Mouse (Mus musculus) heart, embryonic 10.5 days (tissue): ENCODE measurements around the gene Scp2. TPM values are rescaled to one million over a fixed set of nuclear protein-coding genes. Genes with fewer than 3 reads are reported as not detected.
A peak's percentile ranks its signal among the peaks of the same experiment; 100 is the strongest.
"Not testable (repeated sequence)": the region's sequence is repeated elsewhere in the genome, so short reads cannot be mapped to it uniquely, and the experiment has no call there.

ENCODE experiments used
- DNase-seq: peaks from one replicate; pipeline ENCODE4 v3.0.0-alpha.2; 2017; ENCODE audit warnings: low spot score
- H3K27ac ChIP-seq: fragments of 300-500 bp; sonication (generic); 2 replicates; pipeline ENCODE4 v1.5.1; 2016; ENCODE audit warnings: mild to moderate bottlenecking
- H3K27me3 ChIP-seq: fragments of 300-500 bp; sonication (generic); 2 replicates; pipeline ENCODE4 v1.6.1; 2016; ENCODE audit warnings: mild to moderate bottlenecking; ENCODE audit not compliant: poor library complexity, insufficient read depth, severe bottlenecking
- H3K36me3 ChIP-seq: fragments of 300-500 bp; sonication (generic); 2 replicates; pipeline ENCODE4 v1.6.1; 2016; ENCODE audit warnings: mild to moderate bottlenecking, moderate library complexity
- H3K4me1 ChIP-seq: fragments of 300-500 bp; sonication (generic); 2 replicates; pipeline ENCODE4 v1.6.1; 2016; ENCODE audit warnings: mild to moderate bottlenecking
- H3K4me3 ChIP-seq: fragments of 300-500 bp; sonication (generic); 2 replicates; pipeline ENCODE4 v1.5.1; 2016; ENCODE audit warnings: mild to moderate bottlenecking, moderate library complexity
- H3K9me3 ChIP-seq: fragments of 300-500 bp; sonication (generic); 2 replicates; pipeline ENCODE4 v1.6.1; 2016; ENCODE audit warnings: mild to moderate bottlenecking, moderate library complexity
- WGBS: fragments of 180-500 bp; shearing (Covaris S2); methylation state at CpG from one replicate; pipeline ENCODE4 v1.1.7; 2016; 5-methylcytosine and 5-hydroxymethylcytosine counted together
- polyA plus RNA-seq: library from polyadenylated mRNA; unstranded; fragments of >200 nt; fragmentation: Nextera tagmentation; extraction: Ambion mirVana; gene quantifications from 2 replicates; pipeline ENCODE4 v1.2.1, GENCODE M21; 2016

Scp2 gene
- polyA plus RNA-seq, 1 experiment from 2014 or later = 191 TPM

DNA sequence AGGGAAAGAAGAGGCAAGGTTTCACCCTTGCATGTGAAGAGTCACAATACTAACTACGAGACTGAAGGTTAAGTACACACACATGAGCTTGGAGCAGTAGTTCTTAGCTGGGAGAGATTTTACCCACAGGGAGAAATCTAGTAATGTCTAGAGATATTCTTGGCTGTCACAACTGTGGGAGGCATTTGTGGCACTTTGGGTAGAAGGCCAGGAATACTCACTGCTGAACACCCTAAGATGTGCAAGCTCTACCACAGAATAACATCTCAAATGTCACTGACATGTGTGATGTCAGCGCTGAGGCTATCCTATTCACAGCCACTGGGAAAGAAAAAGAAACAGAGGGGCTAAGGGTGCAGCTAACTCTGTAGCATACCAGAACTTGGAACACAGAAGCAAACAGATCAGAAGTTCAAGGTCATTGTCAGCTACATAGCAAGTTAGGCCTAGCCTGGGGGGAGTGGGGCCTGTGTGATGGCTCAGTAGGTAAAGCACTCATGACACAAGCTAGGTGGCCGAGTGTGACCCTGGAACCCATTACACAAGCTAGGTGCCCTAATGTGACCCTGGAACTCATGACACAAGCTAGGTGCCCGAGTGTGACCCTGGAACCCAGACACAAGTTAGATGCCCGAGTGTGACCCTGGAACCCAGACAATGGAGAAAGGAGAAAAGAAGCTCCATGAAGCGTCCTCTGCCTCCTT lies 61.6 kb downstream of the Scp2 start:
- H3K36me3 ChIP-seq = no peaks in the 10 kb centered on the region
- H3K4me3 ChIP-seq = no peak overlapping the region
- 73% methylated on average over 6 of the region's 6 CpGs for WGBS
- H3K4me1 ChIP-seq = 0 out of 2 replicates have a peak, but pooled peaks cover 4% of the 10 kb centered on the region
- no peak for DNase-seq
- H3K27me3 ChIP-seq = no peaks in the 10 kb centered on the region
- no peak overlapping the region for H3K27ac ChIP-seq
- no peaks in the 10 kb centered on the region for H3K9me3 ChIP-seq

DNA sequence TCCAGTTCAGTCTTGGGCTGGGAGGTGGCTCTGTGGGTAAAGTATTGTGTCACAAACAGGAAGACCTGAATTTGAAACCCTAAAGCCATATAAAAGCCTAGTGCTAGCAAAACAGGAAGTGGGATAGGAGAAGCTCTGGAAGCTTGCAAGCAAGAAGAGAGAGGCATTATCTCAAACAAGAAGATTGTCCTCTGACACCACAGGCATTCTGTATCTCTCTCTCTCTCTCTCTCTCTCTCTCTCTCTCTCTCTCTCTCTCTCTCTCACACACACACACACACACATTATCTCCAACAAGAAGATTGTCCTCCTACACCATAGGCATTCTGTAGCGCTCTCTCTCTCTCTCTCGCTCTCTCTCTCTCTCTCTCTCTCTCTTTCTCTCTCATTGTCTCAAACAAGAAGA lies 62.4 kb downstream of the Scp2 start:
- no peak overlapping the region for H3K4me3 ChIP-seq
- WGBS = 83% methylated on average over 2 of the region's 2 CpGs

DNA sequence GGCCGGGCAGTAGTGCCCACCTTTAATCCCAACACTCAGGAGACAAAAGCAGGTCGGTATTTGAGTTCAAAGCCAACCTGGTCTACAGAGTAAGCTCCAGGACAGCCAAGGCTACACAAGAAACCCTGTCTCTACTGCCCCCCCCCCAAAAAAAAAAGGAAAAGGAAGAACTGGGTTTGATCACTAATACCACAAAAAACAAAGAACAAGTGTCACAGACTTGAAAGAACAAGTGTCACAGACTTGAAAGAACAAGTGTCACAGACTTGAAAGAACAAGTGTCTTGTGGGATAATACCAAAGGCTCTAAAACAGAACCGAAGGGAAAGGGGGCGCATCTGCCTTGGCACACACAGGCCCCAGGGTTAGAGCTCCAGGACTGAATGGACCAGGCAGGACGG lies 63.9 kb downstream of the Scp2 start:
- Histone ChIP-seq H3K9me3 (no peaks in the 10 kb centered on the region), H3K4me3 (no peak overlapping the region), H3K4me1 (0 out of 2 replicates have a peak, but pooled peaks cover 4% of the 10 kb centered on the region), H3K36me3 (0 out of 2 replicates have a peak, but pooled peaks cover 2% of the 10 kb centered on the region), H3K27me3 (no peaks in the 10 kb centered on the region), H3K27ac (no peak overlapping the region)
- WGBS = 81% methylated on average over 5 of the region's 5 CpGs
- no peak for DNase-seq

More for the DNA sequence above, 62.4 kb downstream of the Scp2 start:
- Histone ChIP-seq H3K27ac (no peak overlapping the region), H3K36me3 (0 out of 2 replicates have a peak, but pooled peaks cover 2% of the 10 kb centered on the region), H3K4me1 (0 out of 2 replicates have a peak, but pooled peaks cover 4% of the 10 kb centered on the region), H3K27me3 (no peaks in the 10 kb centered on the region), H3K9me3 (no peaks in the 10 kb centered on the region)
- DNase-seq = no peak

DNA sequence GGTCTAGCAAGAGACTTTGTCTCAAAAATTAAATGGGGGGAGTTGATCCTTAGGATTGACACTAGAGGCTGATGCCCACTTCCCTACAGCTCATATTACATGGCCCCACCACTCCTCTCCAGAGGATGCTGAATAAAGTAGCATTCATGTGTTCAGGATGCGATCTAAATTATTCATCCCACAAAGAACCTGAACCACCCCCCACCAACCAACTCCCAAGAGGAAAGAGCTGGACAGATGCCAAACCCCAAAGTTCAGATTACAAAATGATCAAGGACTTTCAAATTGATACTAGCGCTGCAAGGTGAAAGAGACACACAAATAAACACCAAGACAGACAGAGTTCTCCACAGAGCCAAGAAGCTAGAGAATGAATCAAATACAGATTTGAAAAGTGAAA lies 65.0 kb downstream of the Scp2 start:
- Histone ChIP-seq H3K4me3 (no peak overlapping the region), H3K9me3 (no peaks in the 10 kb centered on the region), H3K27me3 (no peaks in the 10 kb centered on the region), H3K4me1 (0 out of 2 replicates have a peak, but pooled peaks cover 4% of the 10 kb centered on the region), H3K36me3 (0 out of 2 replicates have a peak, but pooled peaks cover 2% of the 10 kb centered on the region), H3K27ac (no peak overlapping the region)
- WGBS = 86% methylated on average over 2 of the region's 2 CpGs
- DNase-seq = no peak

DNA sequence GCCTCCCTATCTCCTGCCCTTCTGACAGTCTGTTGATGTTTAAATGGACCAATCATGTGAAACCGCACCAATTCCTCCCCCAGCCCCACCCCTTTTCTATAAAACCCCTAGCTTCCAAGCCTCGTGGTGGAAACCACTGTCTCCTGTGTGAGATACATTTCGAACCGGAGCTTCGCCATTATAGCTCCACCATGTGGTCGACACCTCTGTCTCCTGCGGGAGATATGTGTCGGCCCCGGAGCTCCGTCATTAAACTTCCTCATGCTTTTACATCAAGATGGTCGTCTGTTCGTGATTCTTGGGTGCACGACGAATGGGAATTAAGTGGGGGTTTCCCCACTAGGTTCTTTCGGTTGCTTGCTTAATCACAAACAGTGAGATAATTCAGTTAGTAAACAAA lies 65.6 kb downstream of the Scp2 start:
- 80% methylated on average over 15 of the region's 15 CpGs for WGBS

DNA sequence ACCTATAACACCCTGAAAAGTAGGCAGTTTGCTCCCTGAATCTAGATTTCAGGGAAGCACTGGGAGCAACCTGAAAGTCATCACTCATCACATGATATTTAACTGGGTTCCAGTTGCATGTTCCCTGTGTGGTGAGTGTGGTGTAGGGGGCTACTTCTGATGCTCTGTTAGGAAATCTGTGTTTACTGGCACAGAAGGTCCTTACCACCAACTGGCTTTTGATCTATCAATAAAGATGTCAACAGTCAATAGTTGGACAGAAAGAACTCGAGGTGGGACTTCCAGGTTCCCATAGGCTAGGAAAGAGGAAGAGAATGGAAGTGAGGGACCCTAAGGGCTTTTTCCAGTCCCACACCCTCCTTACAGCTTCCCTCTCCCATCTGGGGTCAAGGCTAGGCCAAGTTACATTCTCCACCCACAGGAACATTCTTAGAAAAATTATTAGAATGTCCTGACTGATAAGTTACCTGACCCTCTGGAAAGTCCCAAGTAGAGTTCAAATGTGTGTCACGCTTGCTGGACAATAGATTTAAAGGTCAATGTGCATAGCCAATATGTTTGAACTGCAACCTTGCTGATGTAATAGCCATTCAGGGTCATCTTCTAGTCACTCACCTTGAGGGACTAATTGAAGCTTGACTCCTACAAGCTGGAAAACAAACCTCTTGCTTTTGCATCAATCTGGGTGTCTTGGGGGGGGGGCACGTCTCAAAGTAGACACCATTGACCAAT lies 67.4 kb downstream of the Scp2 start:
- 0 out of 2 replicates have a peak, but pooled peaks cover 2% of the 10 kb centered on the region for H3K36me3 ChIP-seq
- WGBS = 67% methylated on average over 3 of the region's 3 CpGs
- no peak for DNase-seq
- no peak overlapping the region for H3K27ac ChIP-seq
- H3K27me3 ChIP-seq = no peaks in the 10 kb centered on the region
- H3K4me3 ChIP-seq = no peak overlapping the region
- H3K4me1 ChIP-seq = 0 out of 2 replicates have a peak, but pooled peaks cover 3% of the 10 kb centered on the region
- H3K9me3 ChIP-seq = no peaks in the 10 kb centered on the region

More for the DNA sequence above, 65.6 kb downstream of the Scp2 start:
- not testable (repeated sequence) for H3K27ac ChIP-seq, H3K9me3 ChIP-seq, H3K4me1 ChIP-seq, H3K36me3 ChIP-seq, H3K4me3 ChIP-seq, DNase-seq, H3K27me3 ChIP-seq

DNA sequence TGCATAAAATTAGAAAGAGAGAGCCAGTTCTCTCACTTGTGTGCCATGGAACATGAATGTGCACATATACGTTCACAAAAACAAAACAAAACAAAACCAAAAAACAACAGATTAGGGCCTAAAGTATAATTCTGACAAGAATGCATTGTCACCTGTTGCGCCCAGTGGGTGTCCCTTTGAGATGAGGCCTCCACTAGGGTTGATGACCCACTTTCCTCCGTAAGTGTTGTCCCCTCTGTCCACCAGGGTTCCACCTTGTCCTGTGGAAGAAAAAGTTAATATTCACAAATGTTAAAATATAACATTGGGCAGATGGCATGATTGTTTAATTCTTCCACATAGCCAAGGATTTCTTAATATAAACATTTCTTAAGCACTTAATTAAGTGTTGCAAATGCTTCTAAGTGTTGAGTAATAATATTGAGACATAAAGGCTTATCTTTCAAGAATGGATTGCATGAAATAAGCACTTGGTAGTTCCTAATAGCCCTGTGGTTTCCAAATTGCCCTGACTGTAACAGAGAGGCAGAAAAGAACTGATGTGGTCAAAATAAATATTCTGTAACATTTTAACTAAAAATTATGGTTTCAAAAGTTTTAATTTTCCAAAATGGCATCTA lies 70.5 kb downstream of the Scp2 start:
- 82% methylated on average over 3 of the region's 3 CpGs for WGBS
- Histone ChIP-seq H3K4me1 (0 out of 2 replicates have a peak, but pooled peaks cover 7% of the 10 kb centered on the region), H3K36me3 (0 out of 2 replicates have a peak, but pooled peaks cover 2% of the 10 kb centered on the region), H3K27ac (no peak overlapping the region), H3K9me3 (no peaks in the 10 kb centered on the region), H3K27me3 (no peaks in the 10 kb centered on the region), H3K4me3 (no peak overlapping the region)
- DNase-seq = no peak

DNA sequence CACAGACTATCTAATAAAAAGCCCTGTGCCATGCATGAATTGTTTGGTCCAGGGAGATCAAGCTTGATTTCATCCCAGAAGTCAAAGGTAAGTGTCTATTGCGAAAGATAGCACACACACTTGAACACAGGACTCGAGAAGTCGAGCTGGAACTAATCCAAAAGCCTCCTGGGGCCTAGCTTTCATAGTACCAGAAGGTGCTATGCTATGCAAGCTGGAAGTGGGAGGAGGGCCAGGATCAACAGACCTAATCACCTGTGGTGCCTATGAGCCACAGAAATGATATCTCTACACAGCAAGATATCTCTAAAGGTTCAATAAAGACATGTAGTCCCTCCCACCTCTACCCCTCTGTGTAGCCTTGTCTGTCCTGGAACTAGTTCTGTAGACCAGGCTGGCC lies 72.7 kb downstream of the Scp2 start:
- H3K27me3 ChIP-seq = no peaks in the 10 kb centered on the region
- no peak overlapping the region for H3K4me3 ChIP-seq
- WGBS = 85% methylated on average over 3 of the region's 3 CpGs
- no peak for DNase-seq
- H3K4me1 ChIP-seq = 0 out of 2 replicates have a peak, but pooled peaks cover 10% of the 10 kb centered on the region
- no peaks in the 10 kb centered on the region for H3K9me3 ChIP-seq
- H3K36me3 ChIP-seq = peaks cover 11% of the 10 kb centered on the region
- H3K27ac ChIP-seq = no peak overlapping the region

DNA sequence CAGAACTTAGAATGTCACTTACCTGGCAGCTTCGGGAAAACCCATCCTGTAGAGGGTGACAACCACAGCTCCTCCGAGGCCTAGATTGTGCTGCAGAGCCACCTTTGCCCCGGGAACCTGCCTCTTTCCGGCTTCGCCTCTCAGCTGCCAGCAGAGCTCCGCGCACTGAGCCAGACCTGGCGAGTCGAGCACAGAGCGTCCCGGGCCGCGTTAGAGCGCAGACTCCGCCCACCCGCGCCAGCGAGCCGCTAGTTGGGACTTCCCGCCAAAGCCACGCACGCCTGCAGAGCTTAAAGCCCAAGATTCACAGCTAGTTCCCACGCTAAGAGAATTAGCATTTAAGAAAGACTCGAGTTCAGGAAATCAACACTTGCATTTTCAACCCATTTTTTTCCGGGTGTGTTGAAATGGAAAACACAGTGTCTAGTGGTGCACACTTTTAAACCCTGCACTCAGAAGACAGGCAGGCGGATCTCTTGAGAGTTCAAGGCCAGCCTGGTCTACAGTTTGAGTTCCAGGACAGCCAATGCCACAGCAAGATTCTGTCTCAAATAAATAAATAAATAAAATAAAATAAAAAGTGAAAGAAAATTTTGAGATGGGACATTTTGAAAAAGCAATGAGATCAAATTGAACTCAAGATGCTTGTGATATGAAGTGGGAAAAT lies 73.4 kb downstream of the Scp2 start:
- Histone ChIP-seq H3K36me3 (peaks cover 15% of the 10 kb centered on the region), H3K4me1 (0 out of 2 replicates have a peak, but pooled peaks cover 10% of the 10 kb centered on the region), H3K4me3 (peak overlapping the region; percentile 69), H3K9me3 (no peaks in the 10 kb centered on the region), H3K27ac (peak overlapping the region; percentile 79), H3K27me3 (no peaks in the 10 kb centered on the region)
- 3% methylated on average over 26 of the region's 26 CpGs for WGBS
- DNase-seq = peak; percentile 97

DNA sequence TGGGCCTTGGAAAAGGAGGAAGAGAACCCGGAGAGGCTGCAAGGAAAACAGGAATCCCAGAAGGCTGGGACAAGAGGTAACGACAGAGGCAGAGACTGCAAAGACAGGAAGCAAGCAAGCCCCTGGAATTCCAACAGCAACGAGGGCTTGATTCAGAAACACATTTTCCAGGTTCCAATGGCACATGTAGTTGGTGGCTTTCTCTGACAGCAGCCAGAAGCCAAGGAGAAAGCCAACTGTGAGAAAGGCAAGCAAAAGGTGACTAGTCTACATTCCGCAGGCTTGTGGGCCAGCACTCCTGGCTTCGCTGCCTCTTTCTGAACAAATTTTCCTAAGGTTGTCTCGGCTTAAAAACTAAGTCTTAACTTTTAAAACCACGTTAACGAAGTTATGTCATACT lies 74.1 kb downstream of the Scp2 start:
- 9% methylated on average over 8 of the region's 8 CpGs for WGBS
- no peak for DNase-seq
- Histone ChIP-seq H3K9me3 (no peaks in the 10 kb centered on the region), H3K4me1 (0 out of 2 replicates have a peak, but pooled peaks cover 10% of the 10 kb centered on the region), H3K27ac (peak overlapping the region; percentile 79), H3K27me3 (no peaks in the 10 kb centered on the region), H3K4me3 (peak overlapping the region; percentile 69), H3K36me3 (peaks cover 22% of the 10 kb centered on the region)

DNA sequence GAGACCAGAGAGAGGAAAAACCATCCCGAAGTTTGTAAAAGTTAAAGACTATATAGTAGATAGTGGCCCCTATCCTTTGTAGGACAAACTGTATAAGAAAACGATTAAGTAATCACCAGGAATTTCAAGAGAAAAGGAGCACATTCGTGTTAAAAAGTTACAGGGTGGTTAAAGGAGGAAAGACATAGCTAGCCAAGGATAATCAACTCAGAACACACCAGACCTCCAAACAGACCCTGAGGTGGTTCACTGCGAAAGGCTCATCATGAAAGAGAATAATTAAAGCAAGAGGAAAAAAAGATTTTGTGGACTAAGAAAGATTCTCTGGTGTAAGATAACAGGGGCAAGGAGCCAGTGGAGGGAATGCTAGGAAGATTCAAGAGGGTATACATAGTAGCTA lies 74.5 kb downstream of the Scp2 start:
- Histone ChIP-seq H3K27me3 (no peaks in the 10 kb centered on the region), H3K36me3 (peaks cover 25% of the 10 kb centered on the region), H3K4me1 (peaks cover 13% of the 10 kb centered on the region), H3K4me3 (peak overlapping the region; percentile 69), H3K9me3 (no peaks in the 10 kb centered on the region), H3K27ac (peak overlapping the region; percentile 79)
- DNase-seq = no peak
- 61% methylated on average over 4 of the region's 4 CpGs for WGBS

DNA sequence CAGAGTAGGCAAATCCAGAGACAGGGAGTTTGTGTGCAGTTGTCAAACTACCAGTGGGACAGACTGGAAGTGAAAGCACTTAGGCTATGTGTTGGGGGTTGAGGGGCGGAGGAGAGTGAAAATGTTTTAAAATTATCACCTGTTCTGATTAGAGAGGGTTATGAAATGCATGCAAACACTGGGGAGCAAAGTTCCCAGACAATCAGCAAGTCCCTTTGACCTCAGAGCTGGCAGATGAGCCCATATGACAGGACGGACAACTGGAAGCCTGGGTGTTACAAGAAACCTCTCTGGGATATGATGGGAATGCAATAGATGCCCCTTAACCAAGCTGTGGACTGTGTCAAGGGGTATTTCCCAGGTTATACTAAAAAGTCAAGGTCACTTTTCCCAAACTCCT lies 76.7 kb downstream of the Scp2 start:
- Histone ChIP-seq H3K9me3 (no peaks in the 10 kb centered on the region), H3K4me3 (no peak overlapping the region), H3K27me3 (no peaks in the 10 kb centered on the region), H3K27ac (no peak overlapping the region), H3K4me1 (peaks cover 24% of the 10 kb centered on the region), H3K36me3 (peaks cover 32% of the 10 kb centered on the region)
- WGBS = 86% methylated on average over 2 of the region's 2 CpGs
- DNase-seq = no peak
